Mouse (Mus musculus) layer of hippocampus, adult 2 months (tissue): ENCODE measurements around the gene Tmbim4. TPM values are rescaled to one million over a fixed set of nuclear protein-coding genes. Genes with fewer than 3 reads are reported as not detected.

Source experiments
- DNase-seq, 2 experiments: peaks; one replicate each; pipeline ENCODE4 v3.0.0; 2022; ENCODE audit warnings: low spot score in 2 of 2
- H3K27ac ChIP-seq: fragments of 200-600 bp; 2 replicates; pipeline ENCODE4 v1.8.1; 2022
- H3K4me3 ChIP-seq: fragments of 200-600 bp; 2 replicates; pipeline ENCODE4 v1.8.1; 2022; ENCODE audit warnings: mild to moderate bottlenecking
- CTCF ChIP-seq: fragments of 200-600 bp; conservative IDR thresholded peaks from 2 replicates; pipeline ENCODE4 v1.8.1; 2022; ENCODE audit warnings: antibody characterized with exemption, mild to moderate bottlenecking, moderate library complexity
- total RNA-seq, 2 experiments: library from RNA; stranded (reverse); gene quantifications; 2 replicates each; pipeline ENCODE4 v1.2.3; 2021

The Tmbim4 gene
- total RNA-seq, 2 experiments from 2014 or later = 55.6 to 59.0 TPM

- H3K27ac ChIP-seq = no peak overlapping the region
- H3K4me3 ChIP-seq = no peak overlapping the region
- TF ChIP-seq CTCF = no peak
- DNase-seq = no peak
Measured at GRCm38 (mm10) chr10:120174192-120174705, 27.1 kb upstream of the Tmbim4 start.

GRCm38 (mm10) chr10:120182887-120183286, 18.5 kb upstream of the Tmbim4 start:
- no peak overlapping the region for H3K4me3 ChIP-seq
- peak; percentile 53 for TF ChIP-seq CTCF
- no peak overlapping the region for H3K27ac ChIP-seq
- DNase-seq = no peak

GRCm38 (mm10) chr10:120183342-120183741, 18.0 kb upstream of the Tmbim4 start:
- DNase-seq = no peak
- no peak overlapping the region for H3K27ac ChIP-seq
- no peak for TF ChIP-seq CTCF
- H3K4me3 ChIP-seq = no peak overlapping the region

GRCm38 (mm10) chr10:120188513-120188912, 12.9 kb upstream of the Tmbim4 start:
- TF ChIP-seq CTCF = no peak
- H3K4me3 ChIP-seq = no peak overlapping the region
- no peak for DNase-seq
- H3K27ac ChIP-seq = no peak overlapping the region

GRCm38 (mm10) chr10:120189276-120189675, 12.1 kb upstream of the Tmbim4 start:
- DNase-seq = no peak
- Histone ChIP-seq H3K4me3 (no peak overlapping the region), H3K27ac (no peak overlapping the region)
- TF ChIP-seq CTCF = no peak

- TF ChIP-seq CTCF = no peak
- no peak for DNase-seq
- Histone ChIP-seq H3K27ac (no peak overlapping the region), H3K4me3 (no peak overlapping the region)
Measured at GRCm38 (mm10) chr10:120189782-120190181, 11.6 kb upstream of the Tmbim4 start.

GRCm38 (mm10) chr10:120191165-120191564, 10.2 kb upstream of the Tmbim4 start:
- no peak overlapping the region for H3K4me3 ChIP-seq
- no peak for TF ChIP-seq CTCF
- DNase-seq = no peak
- no peak overlapping the region for H3K27ac ChIP-seq

- no peak overlapping the region for H3K27ac ChIP-seq
- no peak for DNase-seq
- no peak overlapping the region for H3K4me3 ChIP-seq
- no peak for TF ChIP-seq CTCF
Measured at GRCm38 (mm10) chr10:120192278-120192677, 9.1 kb upstream of the Tmbim4 start.

GRCm38 (mm10) chr10:120193255-120193654, 8.1 kb upstream of the Tmbim4 start:
- no peak for TF ChIP-seq CTCF
- Histone ChIP-seq H3K27ac (no peak overlapping the region), H3K4me3 (no peak overlapping the region)
- DNase-seq = no peak

GRCm38 (mm10) chr10:120197061-120197835, 4.1 kb upstream of the Tmbim4 start:
- DNase-seq = no peak
- Histone ChIP-seq H3K27ac (no peak overlapping the region), H3K4me3 (no peak overlapping the region)
- no peak for TF ChIP-seq CTCF

GRCm38 (mm10) chr10:120201961-120202402, 592 bp downstream of the Tmbim4 start, which contains the start of gene Irak3:
Irak3 (minus strand) TSS chr10:120202130.
- DNase-seq = peak; percentile 45 to 84
- H3K4me3 ChIP-seq = peak within 1 kb of the TSS; percentile 56
- H3K27ac ChIP-seq = no peak within 1 kb of the TSS
- TF ChIP-seq CTCF = peak; percentile 99

GRCm38 (mm10) chr10:120202467-120203250, 1.3 kb downstream of the Tmbim4 start:
- no peak for DNase-seq
- Histone ChIP-seq H3K27ac (no peak overlapping the region), H3K4me3 (no peak overlapping the region)
- no peak for TF ChIP-seq CTCF

GRCm38 (mm10) chr10:120204591-120205210, 3.3 kb downstream of the Tmbim4 start:
- H3K4me3 ChIP-seq = no peak overlapping the region
- DNase-seq = no peak
- TF ChIP-seq CTCF = no peak
- no peak overlapping the region for H3K27ac ChIP-seq
